Mouse (Mus musculus) embryo, embryonic 10 days (tissue): ENCODE data around the gene Dhrs3.

Experiments used
- DNase-seq: peaks from one replicate; pipeline ENCODE4 v3.0.0-alpha.2; 2015; ENCODE audit warnings: low spot score

Gene Dhrs3

DNA sequence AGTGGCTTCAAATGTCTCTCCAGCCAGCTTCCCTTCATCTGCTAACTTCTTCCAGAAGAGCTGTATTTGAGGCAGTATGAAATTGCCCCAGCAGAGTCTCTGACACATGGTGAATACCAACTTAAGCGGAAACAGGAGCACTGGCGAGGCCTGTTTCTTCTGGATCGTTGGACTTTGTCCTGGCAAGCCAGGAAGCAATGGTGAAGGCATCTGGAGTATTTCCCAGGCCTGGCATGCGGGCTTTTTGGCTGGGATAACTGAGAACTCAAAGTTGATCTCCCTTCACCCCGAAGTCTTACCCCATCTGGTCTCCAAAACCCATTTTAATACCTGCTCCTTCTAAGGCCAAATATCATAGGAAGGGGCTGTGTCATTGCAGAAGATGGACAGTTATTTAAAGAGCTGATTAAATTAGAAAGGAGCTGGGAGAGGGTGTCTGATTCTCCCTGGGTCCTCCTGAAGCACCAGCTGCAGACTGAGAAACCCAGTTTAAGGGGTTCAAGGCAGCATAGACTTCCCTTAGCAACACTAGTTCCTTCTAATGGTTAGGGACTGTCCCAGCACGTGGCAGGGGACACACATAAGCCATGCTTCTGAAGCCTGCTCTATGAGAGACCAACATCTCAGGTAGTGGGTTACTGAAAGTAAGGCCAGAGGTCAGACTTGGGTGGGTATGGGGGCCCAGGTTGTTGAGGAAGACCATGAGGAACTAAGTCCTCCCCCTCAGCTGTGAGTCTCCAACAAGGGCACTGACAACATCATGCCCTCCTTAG, 80.5 kb downstream of the Dhrs3 start:
- DNase-seq, result no peak

DNA sequence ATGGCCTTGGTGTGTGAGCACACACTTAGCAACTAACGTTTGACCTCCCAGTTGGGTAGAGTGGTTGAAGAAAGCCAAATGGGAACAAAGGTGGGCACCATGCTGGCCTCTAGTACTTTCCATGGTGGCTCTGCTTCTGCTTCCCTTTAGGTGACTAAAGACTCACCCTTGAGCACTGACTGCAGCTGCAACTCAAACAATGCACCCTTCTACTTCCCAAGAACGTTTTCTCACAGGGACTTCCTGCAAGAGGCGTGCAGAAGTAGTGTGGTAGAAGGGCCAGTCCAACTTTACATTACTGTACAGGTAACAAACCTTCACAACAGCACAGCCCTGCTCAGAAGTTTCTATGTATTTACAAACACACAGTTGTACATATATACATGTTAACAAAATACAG, 81.8 kb downstream of the Dhrs3 start:
- no peak for DNase-seq

DNA sequence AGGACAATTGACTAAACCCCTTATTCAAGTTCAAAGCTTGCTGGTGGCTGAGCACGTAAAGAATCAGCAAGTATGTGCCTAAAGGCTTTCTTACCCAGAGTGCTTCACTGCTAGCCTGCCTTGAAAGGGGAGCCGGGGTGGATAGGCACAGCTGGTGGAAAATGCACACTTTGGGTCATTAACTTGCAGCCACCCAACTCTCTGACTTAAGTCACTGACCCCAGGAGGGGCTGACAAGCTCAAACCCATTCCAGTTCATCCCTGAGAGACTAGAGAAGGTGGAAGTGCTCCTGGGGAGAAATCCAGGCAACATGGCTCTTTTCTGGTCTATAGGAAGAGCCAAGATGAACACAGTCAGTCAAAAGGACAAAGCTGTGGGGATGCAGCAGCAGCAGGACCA, 82.9 kb downstream of the Dhrs3 start:
- no peak for DNase-seq

DNA sequence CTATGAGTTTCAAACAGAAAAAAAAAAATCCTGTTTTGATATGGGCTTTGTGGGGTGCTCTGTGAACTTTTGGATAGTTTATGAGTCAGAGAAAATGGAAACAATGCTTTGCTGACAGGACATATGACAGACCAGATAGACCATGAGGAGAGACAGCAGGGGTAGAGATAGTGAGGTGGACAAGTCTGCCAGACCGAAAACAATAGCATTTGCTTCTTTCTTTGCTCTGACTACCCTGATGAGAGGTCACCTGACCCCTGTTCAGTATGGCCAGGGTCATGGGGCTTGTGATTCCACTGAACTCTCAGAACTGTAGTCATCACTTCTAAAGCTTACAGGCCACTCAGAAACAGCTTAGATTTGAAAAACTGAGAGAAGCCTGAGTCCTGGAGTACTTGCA, 84.4 kb downstream of the Dhrs3 start:
- DNase-seq, result no peak
